Mouse (Mus musculus) liver, adult 2 months (tissue): Measurements from ENCODE around the gene Fam174a.

ENCODE experiments used
- CTCF ChIP-seq: fragments of 200-500 bp; IDR thresholded peaks from 2 replicates; pipeline ENCODE4 v1.5.1; 2011; ENCODE audit warnings: low read depth, low read length, control low read depth
- POLR2A ChIP-seq: fragments of 200-500 bp; IDR thresholded peaks from 2 replicates; pipeline ENCODE4 v1.6.1; 2011; ENCODE audit warnings: low read length, control low read depth; ENCODE audit not compliant: insufficient read depth; ENCODE audit errors: extremely low read depth

DNA sequence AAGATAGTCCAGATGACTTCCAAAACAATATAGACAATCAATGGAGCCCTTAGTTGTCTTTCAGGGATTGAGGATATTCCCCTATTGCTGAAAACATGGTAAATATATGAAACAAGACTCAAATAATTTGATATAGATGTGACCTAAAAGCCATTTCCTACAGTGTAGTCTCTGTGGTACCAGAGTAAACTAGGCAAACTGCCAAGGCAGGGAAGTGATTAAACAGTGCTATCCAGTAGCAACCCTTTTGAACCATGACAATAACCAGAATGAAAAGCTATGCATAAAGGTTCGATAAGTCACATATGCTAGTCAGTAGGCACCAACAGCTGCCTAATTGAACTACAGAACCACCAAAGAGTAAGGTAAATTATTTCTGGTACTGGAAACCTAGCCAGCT is 40.7 kb downstream of the Fam174a start:
- TF ChIP-seq POLR2A (no peak), CTCF (no peak)
